Mouse (Mus musculus): ENCODE measurements around the gene Erv3.

The Erv3 gene

DNA sequence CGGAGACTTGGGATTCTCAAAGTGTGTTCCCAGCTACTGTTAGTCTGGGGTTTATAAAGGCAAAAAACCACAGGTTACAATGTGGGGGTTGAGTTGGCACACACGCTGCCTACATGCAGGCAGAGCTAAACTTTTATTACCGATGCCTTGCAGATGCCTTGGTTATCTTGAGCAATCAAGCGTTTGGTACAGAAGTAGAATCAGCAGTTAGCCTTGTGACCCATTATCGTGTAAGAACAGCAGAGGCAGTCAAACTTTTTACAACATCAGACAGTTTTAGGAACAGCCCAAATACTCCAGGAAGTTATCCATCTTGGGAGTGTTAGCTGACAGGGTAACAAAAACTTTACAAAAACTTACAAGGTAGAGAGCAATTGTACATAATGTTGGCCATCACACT is at the start of gene Erv3:
Erv3 (minus strand) TSS at position 27 of the 400 bp plus-strand sequence.
- ATAC-seq (ENCODE audit: low TSS enrichment): no peak

- no peak for ATAC-seq (ENCODE audit: low TSS enrichment)
Observed at GRCm38 (mm10) chr2:131908906-131909305, 49.4 kb upstream of the Erv3 start.

DNA sequence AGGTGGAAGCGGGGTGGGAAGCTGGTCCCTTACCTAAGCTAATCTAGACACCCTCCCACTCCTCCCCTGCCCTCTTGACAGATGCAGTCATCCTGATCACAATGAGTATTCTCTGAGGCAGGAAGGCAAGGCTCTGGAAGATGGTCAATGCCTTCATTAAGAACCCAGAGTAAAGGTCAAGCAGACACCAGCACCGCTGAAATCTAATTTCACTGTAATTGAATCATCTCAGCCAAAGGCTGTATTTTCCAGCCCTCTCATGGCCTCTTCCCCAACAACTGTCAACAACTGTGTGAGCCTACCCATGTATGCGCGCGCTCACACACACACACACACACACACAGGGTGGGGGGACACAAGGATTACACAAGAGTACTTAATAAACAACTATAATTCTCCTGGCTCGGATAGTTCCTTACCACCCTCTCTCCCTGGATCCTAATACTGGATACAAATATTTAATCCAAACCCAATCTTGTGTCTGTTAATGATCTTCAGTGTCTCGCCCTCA is 48.9 kb upstream of the Erv3 start:
- ATAC-seq (ENCODE audit: low TSS enrichment): no peak

DNA sequence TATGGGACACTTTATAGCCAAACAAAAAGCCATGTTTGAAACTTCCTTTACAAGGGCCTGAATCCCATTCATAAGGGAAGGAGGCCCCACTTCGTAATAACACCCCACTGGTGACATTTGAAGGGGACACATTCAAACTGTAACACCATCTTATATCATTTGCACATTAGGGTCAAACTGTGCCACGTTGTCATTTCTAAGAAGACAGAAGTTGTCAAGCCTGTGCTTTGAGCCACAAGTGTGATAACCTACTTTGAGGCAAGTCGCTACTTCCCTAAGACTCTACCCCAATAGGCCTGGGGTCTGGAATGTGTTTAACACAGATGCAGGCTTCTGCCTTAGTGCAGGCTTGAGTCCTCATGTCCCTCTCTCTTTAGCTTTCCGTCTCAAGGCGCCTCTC is 47.8 kb upstream of the Erv3 start:
- ATAC-seq (ENCODE audit: low TSS enrichment): no peak

DNA sequence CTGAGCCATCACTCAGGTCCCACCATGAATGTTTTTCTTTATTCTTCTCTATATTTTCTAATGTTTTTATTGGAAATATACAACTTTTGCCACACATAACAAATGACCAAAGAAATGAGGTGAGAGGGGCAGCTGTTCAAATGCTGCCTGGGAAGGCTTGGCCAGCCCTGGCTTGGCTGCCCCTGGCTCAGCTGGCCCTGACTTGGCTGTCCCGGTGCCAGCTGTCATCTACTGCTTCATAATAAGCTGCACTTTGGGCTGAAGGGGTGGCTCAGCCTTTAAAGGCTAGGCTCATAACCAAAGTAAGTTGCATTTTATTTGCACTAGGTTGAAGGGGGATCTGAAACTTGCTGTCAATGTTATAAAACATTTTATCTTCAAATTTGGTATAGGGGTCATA is 47.3 kb upstream of the Erv3 start:
- ATAC-seq (ENCODE audit: low TSS enrichment): no peak

GRCm38 (mm10) chr2:131906266-131906665 is 46.7 kb upstream of the Erv3 start:
- ATAC-seq (ENCODE audit: low TSS enrichment): no peak

GRCm38 (mm10) chr2:131905776-131906175 is 46.2 kb upstream of the Erv3 start:
- no peak for ATAC-seq (ENCODE audit: low TSS enrichment)

DNA sequence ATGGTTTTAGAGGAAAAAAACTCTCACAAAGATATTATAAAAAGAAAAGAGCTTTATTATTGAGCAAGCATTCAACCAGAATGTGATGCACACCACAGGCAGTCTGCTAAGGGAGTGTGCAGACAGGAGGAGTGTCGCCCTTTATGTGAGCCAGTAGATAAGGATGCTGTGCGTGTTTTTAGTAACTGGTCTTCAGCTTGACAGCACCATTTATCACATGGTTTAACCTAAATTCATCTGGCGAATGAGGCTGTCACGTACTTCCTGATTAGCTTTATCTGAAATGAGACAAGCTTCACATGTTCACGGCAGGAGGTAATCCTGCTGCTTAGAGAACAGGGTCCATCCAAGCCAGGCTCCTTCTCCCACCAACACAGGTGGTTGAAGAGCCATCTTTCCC is 45.5 kb upstream of the Erv3 start:
- no peak for ATAC-seq (ENCODE audit: low TSS enrichment)

DNA sequence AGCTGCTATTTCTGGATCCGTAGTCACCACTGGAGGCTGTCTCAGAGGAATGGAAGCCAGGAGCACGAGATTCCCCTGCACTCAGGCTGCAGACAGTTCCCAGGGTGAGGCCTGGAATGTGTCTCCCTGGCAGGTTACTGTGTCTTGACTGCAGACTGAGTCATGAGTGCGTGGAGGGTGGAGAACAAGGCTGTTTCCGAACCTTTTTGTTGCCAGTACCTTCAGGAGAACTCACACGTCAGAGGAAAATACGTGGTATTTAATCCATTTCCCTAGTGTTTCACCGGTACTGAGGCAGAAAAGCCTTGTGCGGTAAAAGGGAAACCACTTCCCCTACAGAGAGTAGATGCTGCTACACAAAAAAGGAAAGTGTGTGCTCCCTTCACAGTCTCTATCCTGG is 43.3 kb upstream of the Erv3 start:
- ATAC-seq (ENCODE audit: low TSS enrichment): peak; percentile 76

GRCm38 (mm10) chr2:131902423-131902822 is 42.9 kb upstream of the Erv3 start:
- no peak for ATAC-seq (ENCODE audit: low TSS enrichment)

DNA sequence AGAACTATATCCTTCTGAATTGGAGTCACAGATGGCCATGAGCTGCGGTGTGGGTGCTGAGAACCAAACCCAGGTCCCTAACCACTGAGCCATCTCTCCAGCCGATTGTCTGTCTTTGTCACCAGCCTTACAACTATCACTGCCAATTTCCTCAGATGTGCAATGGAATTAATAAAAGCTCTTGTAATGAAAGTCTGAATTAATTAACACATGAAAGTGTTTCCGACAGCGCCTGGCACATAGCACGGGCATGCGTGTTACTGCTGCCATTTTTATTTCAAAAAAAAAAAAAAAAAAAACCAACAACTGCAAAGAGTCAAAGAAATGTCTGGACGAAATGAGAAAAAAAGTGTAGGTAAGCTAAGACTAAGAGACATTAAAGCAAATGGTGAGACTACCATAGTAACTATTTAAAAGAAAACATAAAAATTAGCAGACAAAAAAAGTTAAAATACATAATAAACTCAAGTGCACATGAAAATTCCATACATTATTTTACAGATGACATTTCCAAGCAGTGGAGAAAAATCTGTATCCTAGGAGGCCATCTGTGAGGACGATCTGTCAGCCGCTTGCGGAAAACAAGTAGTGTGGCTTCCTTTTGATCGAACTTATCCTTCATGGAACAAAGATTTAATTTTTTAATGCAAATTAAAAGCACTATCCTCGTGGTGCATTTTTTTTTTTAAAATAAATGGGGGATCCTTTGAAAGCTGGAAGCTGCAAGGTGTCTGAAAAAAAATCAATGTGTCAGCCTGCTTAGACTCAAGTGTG is 38.0 kb upstream of the Erv3 start:
- no peak for ATAC-seq (ENCODE audit: low TSS enrichment)

DNA sequence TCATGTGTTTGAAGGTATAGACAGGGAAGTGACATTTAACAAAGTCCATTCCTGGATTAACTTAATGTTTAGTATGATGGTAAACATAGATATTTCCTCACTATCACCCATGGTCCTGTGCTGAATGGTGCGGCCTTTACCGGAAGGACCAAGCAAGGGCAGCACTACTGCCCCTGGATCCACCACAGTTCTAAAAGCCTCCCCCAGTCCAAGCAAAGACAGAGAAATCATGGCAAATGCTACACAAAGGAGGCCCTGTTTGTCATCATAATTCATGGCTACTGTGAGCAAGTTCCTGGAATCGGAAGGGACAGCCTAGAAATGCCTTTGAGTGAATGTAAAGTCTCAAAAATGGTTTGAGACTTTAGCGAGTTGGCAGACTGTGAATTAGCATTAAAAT is 36.5 kb upstream of the Erv3 start:
- ATAC-seq (ENCODE audit: low TSS enrichment): no peak

- ATAC-seq (ENCODE audit: low TSS enrichment): no peak
Observed at GRCm38 (mm10) chr2:131895106-131895505, 35.6 kb upstream of the Erv3 start.

DNA sequence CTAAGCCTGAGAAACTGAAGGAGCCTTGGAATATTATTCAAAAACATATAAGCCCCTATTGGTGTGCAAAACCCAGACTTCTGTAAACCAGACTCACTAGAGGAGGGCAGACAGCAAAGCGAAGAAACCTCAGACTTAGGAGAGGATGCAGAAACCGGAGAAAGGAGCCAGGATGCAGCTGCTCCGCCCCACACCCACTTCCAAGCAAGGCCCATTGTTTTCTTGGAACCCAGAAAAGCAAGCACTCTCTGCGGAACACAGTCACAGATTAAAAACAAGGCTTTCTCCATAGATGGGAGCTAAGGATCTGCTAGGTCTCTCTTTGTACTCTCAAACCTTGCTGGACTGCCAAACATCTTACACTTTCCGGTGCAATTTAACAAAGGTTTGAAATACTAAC is 33.0 kb upstream of the Erv3 start:
- ATAC-seq (ENCODE audit: low TSS enrichment): peak; percentile 52; the same call in 1 of the 2 replicates

- ATAC-seq (ENCODE audit: low TSS enrichment): no peak
Observed at GRCm38 (mm10) chr2:131888233-131888632, 28.7 kb upstream of the Erv3 start.

DNA sequence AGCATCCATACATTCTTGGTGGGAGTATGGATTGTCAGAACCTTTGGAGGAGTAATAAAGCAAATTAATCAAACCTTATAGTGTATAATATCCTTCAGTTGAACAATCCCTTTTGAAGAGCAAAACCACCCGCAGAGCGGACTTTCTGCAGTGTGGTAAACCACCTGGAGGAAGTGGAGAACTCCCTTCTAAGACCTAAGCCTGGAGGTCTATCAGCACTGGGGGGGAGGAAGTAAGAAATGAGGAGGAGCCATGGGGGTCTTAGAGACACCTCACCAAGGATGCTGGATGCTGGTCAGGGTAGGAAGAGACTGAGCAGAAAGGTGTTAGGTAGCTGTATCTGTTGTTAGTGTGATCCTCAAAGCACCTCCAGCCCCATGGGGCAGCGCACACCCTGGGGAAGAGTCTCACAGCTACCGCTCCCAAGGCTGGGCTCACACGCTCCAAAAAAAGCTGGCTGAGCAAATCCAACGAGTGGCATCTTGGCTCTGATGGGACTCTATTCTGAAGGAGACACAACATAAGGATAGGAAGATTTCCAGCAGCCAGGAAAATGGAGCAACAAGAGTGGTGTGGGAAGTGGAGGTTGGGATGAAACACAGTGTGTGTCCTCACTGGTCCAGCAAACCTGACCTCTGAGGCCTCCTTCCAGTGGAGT is 27.1 kb upstream of the Erv3 start:
- peak; percentile 70 for ATAC-seq (ENCODE audit: low TSS enrichment)

DNA sequence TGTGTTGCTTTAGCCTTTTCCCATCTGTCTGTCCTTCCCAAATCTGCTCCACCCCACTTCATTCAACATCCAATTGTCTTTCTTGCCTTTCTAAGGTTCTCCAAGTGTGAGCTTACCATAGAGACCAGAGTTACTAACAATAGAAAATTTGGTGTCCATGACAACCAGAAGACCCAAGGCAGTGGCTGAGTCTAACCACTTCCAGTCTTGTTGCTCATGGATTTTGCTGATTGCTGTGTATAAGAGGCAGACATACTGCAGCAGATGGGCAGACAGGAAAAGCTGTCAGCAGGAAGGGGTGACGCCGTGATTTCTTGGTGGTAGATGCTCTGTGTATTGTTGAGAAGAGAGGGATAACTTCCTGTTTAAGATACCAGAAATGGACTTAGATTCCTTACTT is 23.6 kb upstream of the Erv3 start:
- ATAC-seq (ENCODE audit: low TSS enrichment): peak; percentile 81

DNA sequence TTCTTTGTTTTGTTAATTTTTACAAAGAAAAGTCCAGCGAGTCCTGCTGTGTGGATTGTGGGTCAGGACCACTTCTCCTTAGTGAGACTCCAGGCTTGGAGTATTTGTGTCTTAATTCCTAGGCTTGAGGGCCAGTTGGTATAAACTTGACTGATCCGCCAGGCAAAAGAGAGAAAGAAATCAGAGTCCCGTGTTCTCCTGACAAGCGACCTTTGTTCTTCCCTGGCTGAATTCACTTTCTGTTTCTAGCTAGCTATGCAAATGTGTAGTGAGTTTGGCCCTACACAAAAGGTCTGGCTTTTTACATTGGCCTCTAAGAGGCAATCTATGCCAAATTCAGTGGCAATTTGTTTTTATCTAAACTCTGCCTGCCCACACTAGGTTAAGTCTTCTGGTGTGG is 22.2 kb upstream of the Erv3 start:
- ATAC-seq (ENCODE audit: low TSS enrichment): no peak

DNA sequence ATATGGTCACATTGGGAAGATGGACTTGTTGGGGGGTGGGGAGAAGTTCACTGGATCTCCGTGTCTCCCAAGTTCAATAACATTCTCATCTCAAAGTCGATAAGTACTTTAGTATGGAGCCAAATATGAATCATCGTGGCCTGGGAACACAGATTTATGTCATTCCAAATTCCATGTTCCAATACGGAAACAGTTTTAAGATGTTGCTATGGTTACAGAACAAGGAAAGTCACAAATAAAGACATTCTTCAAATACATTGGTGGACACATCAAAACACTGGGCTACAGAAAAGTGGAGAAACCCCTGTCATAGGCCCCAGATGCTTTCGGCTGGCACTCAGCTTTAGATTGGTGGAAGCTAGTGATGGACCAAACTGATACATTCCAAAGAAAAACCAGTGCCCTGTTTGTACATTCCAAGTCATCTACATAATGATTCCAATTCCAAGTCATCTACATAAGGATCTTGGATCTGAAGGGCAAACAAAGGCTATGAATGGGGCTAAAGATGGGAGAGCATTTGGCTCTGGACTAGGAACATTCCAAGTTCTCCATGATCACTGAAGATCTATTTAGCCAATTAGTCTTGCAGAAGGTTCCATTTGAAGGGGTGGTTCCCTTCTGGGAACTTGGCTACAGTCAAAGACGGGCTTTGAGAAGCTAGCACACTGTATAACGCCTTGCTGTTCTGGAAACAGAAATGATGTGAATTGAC is 17.2 kb upstream of the Erv3 start:
- ATAC-seq (ENCODE audit: low TSS enrichment): no peak

- ATAC-seq (ENCODE audit: low TSS enrichment): no peak
Observed at GRCm38 (mm10) chr2:131873376-131873775, 13.8 kb upstream of the Erv3 start.

- no peak for ATAC-seq (ENCODE audit: low TSS enrichment)
Observed at GRCm38 (mm10) chr2:131868983-131869382, 9.4 kb upstream of the Erv3 start.

- ATAC-seq (ENCODE audit: low TSS enrichment): no peak
Observed at GRCm38 (mm10) chr2:131866676-131867075, 7.1 kb upstream of the Erv3 start.
